Mouse (Mus musculus) testis, adult 2 months (tissue): ENCODE results near the gene Rad51b.

Source experiments
- CTCF ChIP-seq: fragments of 200-500 bp; IDR thresholded peaks from 2 replicates; pipeline ENCODE4 v1.5.1; 2012; ENCODE audit warnings: low read depth, mild to moderate bottlenecking, inconsistent platforms, low read length, moderate library complexity; ENCODE audit not compliant: control insufficient read depth, insufficient read depth, insufficient replicate concordance
- POLR2A ChIP-seq: fragments of 200-500 bp; IDR thresholded peaks from 2 replicates; pipeline ENCODE4 v1.6.1; 2012; ENCODE audit warnings: low read depth, mild to moderate bottlenecking, inconsistent platforms, low read length, moderate library complexity; ENCODE audit not compliant: control insufficient read depth

DNA sequence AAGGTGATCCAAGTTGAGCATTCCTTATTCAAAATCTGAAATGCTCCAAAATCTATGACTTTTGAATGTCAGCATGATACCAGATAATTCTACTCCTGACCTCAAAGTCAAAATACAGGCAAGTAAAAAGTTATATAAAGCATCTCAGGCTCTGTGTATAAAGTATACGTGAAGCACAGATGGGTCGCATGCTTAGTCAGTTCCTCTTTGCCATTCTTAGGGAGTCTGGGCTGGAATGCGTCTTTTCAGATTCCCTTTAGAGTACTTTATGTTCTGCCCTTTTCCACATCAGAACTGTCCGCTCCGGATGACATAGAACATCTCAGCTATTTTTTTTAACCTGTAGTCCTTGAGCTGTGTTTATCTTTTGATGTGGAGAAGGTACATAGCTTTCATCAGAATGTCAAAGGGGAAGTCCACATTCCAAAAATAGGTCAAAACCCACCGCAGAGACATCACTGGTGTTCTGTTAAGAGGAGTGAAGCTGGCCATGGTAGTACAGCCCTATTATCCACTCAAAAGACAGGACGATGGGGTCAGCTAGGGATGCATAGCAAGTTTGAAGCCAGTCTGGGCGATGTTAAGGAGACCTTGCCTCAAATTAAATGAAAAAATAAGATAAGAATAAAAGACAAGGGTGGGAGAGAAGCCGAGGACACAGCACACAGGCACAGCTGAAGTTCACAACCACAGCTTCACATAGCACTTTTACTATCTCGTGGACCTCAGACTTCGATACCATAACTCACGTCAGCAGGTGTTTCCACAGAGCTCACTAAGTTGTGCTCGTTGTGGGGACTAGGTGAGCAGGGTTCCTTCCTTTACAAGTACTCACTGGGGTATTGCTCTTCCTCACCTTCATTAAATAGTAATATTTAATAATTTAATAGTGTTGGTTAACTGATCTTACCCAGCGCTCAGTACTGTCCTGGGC, 395.1 kb downstream of the Rad51b start:
- TF ChIP-seq CTCF (no peak), POLR2A (no peak)
